Mouse (Mus musculus) cortical plate, adult 2 months (tissue): ENCODE measurements around the gene Reep3. TPM values are rescaled to one million over a fixed set of nuclear protein-coding genes. Genes with fewer than 3 reads are reported as not detected.
"Not testable (repeated sequence)": the region's sequence is repeated elsewhere in the genome, so short reads cannot be mapped to it uniquely, and the experiment has no call there.

Experiments
- H3K27ac ChIP-seq: fragments of 200-500 bp; 2 replicates; pipeline ENCODE4 v1.5.1; 2012; ENCODE audit warnings: low read length, control low read depth, inconsistent platforms; ENCODE audit not compliant: insufficient read depth
- H3K4me1 ChIP-seq: fragments of 200-500 bp; 2 replicates; pipeline ENCODE4 v1.6.1; 2011; ENCODE audit warnings: low read length; ENCODE audit not compliant: control insufficient read depth, insufficient read depth
- H3K4me3 ChIP-seq: fragments of 200-500 bp; 2 replicates; pipeline ENCODE4 v1.5.1; 2011; ENCODE audit warnings: mild to moderate bottlenecking, low read length, control low read depth; ENCODE audit not compliant: insufficient read depth
- CTCF ChIP-seq: fragments of 200-500 bp; IDR thresholded peaks from 2 replicates; pipeline ENCODE4 v1.5.1; 2011; ENCODE audit warnings: mild to moderate bottlenecking, control low read depth, low read length; ENCODE audit not compliant: insufficient read depth; ENCODE audit errors: extremely low read depth
- POLR2A ChIP-seq: fragments of 200-500 bp; IDR thresholded peaks from 2 replicates; pipeline ENCODE4 v1.6.1; 2011; ENCODE audit warnings: mild to moderate bottlenecking, low read length, control low read depth; ENCODE audit not compliant: insufficient read depth; ENCODE audit errors: extremely low read depth
- polyA plus RNA-seq: library from polyadenylated mRNA; depleted of rRNA; stranded (reverse); fragments of >200 nt; gene quantifications from 2 replicates; pipeline ENCODE4 v1.2.3, GENCODE M21; 2012

Reep3 gene
- polyA plus RNA-seq, 1 experiment: 26.4 TPM

DNA sequence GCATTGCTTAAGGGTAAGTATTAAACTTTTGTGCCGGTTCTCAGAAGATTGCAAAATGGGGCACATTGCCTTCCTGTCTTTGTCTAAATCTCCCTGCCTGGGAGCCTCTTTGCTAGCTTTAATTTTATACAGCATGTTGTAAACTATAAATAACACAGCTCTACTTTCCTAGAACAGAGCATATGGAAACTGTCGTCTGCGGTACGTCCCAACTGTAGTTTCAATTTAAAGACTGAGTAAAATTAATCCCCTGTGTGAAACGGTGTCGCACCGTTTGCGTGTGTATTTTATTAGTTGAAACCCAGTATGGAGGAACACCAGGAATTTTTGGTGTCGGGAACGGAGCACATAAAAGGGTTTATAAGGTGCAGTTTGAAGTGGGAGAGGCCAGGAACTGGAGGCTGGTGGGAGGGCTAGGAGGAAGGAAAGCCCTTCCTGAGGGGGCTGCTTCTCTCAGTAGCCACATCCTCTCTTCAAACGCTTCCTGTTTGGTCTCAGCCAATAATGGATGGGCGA lies 92.2 kb downstream of the Reep3 start:
- TF ChIP-seq POLR2A (no peak), CTCF (no peak)
- peak overlapping the region; percentile 51 for H3K27ac ChIP-seq
- H3K4me3 ChIP-seq: peak overlapping the region; percentile 21
- H3K4me1 ChIP-seq: peaks cover 3% of the 10 kb centered on the region; the same call in 1 of the 2 replicates

DNA sequence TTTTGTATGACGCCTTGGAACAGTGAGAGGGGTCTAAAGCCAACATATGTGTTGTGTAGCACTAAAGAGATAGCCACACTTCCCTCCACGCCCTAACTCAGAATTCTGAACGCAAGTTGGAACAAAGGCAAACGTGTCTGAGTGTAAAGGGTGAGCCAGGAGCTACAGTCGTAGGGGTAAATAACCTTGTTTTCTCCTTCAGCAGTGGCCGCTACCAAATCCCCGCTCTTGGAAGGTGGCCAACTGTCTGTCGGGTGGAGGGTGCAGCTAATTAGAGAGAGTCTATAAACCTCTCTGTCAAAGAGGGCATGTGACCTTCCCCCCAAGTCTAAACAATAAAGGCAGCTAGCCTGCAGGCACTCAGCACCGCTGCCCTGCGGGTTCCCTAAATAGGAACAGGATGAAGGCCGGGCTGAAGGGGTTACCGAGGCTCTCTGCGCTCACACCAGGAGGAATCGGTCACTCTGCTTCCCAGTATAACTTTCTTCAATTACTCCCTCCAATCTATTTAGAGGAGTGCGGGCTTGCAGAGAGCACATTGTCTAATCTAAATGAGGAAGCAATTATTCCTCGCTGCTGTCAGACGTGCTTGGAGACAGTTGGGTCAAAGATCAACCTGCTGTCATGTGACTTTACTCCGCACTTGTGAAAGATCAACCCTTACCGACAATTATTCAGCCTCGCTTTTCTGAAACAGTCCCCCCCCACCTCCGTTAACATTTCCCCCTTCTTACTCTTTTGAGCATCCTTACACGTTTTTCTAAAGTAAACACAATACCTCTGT lies 92.8 kb downstream of the Reep3 start:
- H3K4me1 ChIP-seq: peaks cover 3% of the 10 kb centered on the region; the same call in 1 of the 2 replicates
- no peak for TF ChIP-seq POLR2A
- no peak for TF ChIP-seq CTCF
- peak overlapping the region; percentile 51; the same call in 1 of the 2 replicates for H3K27ac ChIP-seq
- H3K4me3 ChIP-seq: peak overlapping the region; percentile 21

DNA sequence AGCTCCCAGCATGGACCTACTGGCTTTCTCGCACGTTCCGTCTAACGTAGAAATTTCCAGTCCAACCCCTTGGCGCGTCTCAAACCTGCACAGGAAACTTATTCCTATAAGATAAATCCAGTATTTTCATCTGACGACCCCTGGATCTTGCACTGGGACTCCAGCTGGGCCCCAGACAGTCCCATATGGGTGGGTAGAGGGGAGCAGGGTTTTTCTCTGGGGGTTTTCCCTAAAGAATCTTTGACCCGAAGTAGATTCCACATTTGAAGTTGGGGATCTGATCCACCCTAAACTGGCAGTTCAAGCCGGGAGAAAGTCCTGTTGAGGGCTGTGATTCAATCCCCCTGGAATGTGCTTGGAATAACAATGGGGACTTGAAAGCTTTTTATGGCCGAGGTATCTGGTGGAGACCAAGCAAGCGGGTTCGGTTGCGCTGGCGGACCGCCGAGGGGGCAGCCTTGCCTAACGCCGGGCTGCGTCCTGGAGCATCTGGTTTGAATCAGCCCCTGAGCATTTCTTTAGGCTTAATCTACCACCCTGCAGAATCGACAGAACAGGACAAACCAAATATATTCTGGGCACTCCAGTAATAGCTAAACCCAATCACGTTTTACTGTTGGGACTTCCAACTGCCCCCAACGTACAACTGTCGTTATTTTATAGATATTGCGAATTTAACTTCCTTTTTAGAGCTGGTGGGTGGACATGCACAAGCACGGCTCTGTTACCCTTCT lies 93.6 kb downstream of the Reep3 start:
- peaks cover 3% of the 10 kb centered on the region; the same call in 1 of the 2 replicates for H3K4me1 ChIP-seq
- peak overlapping the region; percentile 21; the same call in 1 of the 2 replicates for H3K4me3 ChIP-seq
- TF ChIP-seq POLR2A (no peak), CTCF (no peak)
- 0 out of 2 replicates have a peak overlapping the region, but pooled peaks have one; percentile 24 for H3K27ac ChIP-seq

DNA sequence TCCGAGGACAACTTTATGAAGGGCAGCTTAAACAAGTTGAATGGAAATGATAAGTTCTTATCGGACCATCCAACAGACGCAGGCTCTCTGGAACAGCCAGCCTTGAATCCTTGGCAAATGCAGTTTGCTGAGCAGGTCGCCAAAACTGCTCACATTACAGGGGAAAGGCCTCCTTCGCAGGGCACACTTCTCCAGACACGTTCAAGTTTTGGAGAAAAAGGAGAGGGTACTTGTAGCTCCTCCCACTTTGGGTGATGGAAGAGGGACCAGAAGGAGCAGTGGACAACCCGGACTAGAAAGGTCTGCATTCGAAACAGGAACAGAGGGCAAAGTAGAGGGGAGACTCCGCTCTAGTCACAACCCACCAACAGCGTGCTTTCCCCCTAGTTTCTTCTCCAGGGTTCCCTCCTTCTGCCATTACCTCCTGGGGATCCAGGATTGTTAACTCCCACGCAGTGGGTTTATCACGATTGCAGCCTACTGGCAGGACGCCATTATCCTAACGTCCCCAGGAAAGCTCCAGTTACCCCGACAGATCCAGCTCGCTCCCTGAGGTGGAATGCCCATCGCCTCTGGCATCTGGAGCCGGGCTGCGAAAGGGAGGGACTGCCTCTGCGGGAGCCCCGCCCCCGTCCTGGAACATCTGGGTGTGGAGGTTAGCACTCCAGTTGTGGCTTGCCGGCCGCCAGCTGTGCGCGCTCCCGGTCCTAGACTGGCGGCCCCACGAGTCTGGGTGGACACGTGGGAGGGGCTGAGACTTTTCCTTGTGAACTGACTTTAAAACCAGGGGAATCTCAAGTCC lies 94.3 kb downstream of the Reep3 start:
- Histone ChIP-seq H3K4me1 (peaks cover 3% of the 10 kb centered on the region; the same call in 1 of the 2 replicates), H3K27ac (no peak overlapping the region), H3K4me3 (no peak overlapping the region; the same call in 1 of the 2 replicates)
- no peak for TF ChIP-seq POLR2A
- TF ChIP-seq CTCF: no peak

DNA sequence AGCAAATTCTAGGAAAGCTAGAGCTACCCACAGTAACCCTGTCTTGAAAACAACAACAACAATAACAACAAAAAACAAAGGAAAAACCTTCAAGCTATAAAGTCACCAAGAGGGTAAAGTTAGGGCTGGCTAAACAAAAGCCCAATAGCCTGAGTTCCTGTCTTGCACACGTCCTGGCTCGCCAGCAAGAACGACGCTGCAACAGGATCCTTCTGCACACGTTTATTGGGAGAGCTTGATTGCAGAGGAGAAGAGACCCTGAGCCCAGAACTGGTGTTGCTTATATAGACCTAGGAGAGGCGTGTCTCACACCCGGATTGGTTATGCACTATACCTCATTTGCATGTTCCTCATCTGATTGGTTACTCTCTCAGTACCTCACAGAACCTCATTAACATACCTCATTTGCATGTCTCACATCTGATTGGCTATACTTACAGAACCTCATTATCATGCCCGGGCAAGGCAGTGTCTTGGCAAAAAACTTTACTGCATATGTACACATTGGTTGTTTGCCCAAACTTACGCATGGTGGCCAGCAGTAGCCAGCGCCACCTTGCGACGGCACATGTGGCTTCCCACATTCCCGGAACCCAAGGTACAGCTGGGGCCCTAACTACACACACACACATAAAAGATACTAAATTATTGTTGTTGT lies 95.7 kb downstream of the Reep3 start:
- H3K27ac ChIP-seq, H3K4me1 ChIP-seq, H3K4me3 ChIP-seq: not testable (repeated sequence)

DNA sequence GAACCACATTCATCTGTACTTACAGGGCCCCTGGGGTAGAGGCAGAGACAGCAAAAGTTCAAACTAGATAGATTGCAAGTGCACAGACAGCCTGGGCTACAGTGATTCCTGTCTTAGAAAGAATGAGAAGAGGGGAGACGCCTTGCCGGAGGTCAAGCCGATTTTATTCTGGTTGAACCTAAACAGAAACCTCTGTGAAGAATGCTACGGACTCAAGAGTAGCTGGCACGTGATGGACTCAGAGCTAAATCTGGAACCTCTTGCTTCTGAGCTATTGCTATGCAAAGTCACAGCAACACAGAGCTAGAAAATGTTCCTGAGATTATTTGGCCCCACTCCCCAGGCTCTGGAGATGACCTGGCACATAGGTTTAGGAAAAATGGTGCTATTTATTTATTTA lies 96.6 kb downstream of the Reep3 start:
- no peak overlapping the region for H3K27ac ChIP-seq
- no peak for TF ChIP-seq CTCF
- peaks cover 5% of the 10 kb centered on the region; the same call in 1 of the 2 replicates for H3K4me1 ChIP-seq
- no peak overlapping the region for H3K4me3 ChIP-seq

DNA sequence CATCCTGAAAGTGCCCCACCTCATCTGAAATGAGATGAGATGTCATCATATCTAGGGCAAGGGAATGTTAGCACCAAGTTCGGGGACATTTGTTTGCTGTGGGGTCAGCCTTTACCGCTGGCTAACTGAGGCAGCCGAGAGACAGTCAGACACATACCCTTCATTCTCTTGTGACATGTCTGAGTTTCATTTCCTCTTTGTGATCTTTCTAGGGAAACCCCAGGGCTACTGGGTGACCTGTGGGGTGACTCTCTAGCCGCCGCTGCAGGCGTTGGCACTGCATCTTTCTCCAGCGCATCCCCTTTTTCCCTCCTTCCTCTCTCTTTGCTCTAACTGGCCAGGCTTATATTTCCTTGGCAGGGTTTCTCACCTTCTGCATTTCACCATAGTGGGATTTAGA lies 98.0 kb downstream of the Reep3 start:
- no peak for TF ChIP-seq POLR2A
- no peak for TF ChIP-seq CTCF
- H3K4me3 ChIP-seq: no peak overlapping the region
- H3K27ac ChIP-seq: no peak overlapping the region
- H3K4me1 ChIP-seq: peaks cover 1% of the 10 kb centered on the region; the same call in 1 of the 2 replicates

DNA sequence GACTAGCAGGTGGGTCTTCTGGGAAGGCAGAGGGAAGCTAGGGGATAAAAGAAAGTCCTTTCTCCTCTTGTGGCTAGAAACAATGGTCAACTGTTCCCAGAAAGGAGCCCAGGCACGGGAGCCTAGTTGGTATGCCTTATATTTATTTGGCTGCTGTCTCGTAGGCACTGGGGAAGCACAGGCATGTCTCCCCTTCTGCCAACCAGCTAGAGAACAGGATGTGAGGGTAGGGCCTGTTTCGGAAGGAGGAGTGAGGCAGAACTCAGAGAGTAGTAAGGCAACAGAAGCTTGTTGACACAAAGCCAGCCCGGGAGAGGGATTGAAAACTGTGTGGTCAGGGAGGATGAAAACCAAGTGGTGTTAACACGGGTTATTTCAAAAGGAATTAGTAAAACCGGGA lies 101.6 kb downstream of the Reep3 start:
- Histone ChIP-seq H3K27ac (no peak overlapping the region), H3K4me1 (peaks cover 1% of the 10 kb centered on the region; the same call in 1 of the 2 replicates), H3K4me3 (no peak overlapping the region)
- no peak for TF ChIP-seq POLR2A
- no peak for TF ChIP-seq CTCF

DNA sequence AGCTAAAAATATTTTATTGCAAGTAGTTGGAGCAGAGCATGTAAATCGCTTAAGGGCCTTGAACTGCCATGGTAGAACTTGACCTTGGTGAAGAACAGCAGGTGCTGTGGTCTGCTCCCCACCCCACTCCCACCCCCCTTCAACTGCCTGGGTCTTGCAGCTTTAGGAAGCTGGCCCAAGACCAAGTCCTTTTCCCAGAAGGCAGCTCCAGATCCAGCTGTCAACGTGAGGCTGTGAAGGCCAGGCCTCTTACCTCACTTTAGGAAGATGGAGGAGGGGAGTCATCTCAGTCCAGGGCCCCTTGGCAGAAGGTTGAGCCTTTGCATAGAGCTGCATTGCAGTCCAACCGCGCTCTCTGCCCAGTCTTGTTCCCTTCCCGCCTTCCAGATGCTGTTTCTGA lies 102.3 kb downstream of the Reep3 start:
- TF ChIP-seq POLR2A (no peak), CTCF (no peak)
- Histone ChIP-seq H3K4me1 (peaks cover 1% of the 10 kb centered on the region; the same call in 1 of the 2 replicates), H3K4me3 (no peak overlapping the region), H3K27ac (no peak overlapping the region)
